Mouse (Mus musculus): ENCODE measurements at regions not wholly inside any gene's neighbourhood (a gene's known extent, or its start where the extent isn't known, plus 50 kb on each side); places are given as distances from the start of the nearest gene placed in this dataset.

DNA sequence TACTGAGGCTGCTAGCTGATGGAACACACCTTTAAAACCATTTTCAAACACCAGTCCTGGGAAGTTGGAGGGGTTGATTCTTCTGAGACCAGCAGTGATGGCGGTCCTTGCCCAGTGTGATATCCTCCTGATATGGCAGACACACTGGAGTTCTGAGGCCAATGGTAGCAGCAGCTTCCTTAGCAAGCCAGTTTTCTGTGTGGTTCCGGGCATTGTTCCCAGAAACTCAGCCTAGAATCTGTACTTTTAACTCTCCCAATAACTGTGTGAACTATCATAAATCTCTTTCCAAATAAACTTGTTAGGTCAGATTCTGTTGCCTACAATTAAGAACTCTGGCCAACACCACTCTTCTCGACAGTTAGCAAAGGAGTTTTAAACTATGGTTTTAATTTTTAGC, 593.1 kb upstream of the Acvr2a start:
- peak in 1 of 2 experiments; percentile 24 for DNase-seq (ENCODE audit: low spot score in 2 of 2)

- DNase-seq (ENCODE audit: low spot score in 2 of 2): no peak
These were observed 590.7 kb upstream of the Acvr2a start for GRCm38 (mm10) chr2:48223084-48223799.

DNA sequence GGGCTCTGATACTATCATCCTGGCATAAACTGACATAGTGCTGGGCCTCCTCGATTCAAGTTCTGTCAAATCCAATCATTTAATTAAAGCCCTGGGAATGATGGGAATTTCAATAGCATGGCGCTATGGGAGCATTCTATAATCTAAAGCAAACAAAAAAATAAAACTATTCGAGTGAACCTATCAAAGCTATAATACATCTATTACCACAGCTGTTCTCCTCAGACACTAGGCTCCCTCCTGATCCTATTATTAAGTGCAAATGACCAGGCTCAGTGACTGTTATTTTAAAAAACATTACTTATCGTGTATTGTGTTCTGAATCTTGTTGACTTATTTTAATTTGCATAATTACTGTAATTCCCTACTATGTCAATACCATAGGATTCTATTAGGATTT, 563.7 kb upstream of the Acvr2a start:
- DNase-seq (ENCODE audit: low spot score in 2 of 2): no peak

DNA sequence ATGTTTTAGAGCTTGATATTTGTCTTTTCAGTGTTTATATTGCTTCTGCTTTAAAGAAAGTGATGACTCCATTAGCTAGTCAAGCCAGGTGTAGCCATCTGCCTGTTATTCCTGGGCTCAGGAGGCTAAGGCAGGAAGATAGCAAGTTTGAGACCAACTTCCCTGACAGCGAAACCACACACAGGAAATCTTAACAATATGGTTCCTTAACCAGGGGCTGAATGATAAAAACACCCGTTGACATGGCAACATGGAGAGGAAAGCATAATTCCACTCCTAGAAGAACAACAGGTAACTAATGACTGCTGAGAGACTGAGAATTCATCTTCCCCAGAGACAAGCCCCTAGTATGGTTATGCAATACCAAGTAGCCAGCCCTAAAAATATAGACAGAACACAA, 553.6 kb upstream of the Acvr2a start:
- DNase-seq (ENCODE audit: low spot score in 2 of 2): no peak
